In genomic region chr6:135331916-135332315, GRCm38 (mm10) we compare ENCODE assay signal across 16 mouse cellular contexts. TPM values are rescaled to one million over a fixed set of nuclear protein-coding genes. Genes with fewer than 3 reads are reported as not detected.
DNase-seq lines count a peak whose midpoint lies in the region; ATAC-seq and TF ChIP-seq lines count a peak whose summit lies in the region.
"Had no signal": no experiment of that assay in that cellular context is flagged by ENCODE, and none has a peak within 500 bp of the region (broad histone marks: within the 10 kb centered on the region; RNA-seq: fewer than 3 reads in every experiment).

No protein-coding gene starts in this region.

- no peak overlapping the region for H3K27ac ChIP-seq in midbrain, embryonic 13.5 days
- no peak overlapping the region for H3K27ac ChIP-seq in midbrain, embryonic 15.5 days
- H3K27ac ChIP-seq in stomach, postnatal 0 days (replicated peaks): peak overlapping the region; percentile 45
- no peak overlapping the region for H3K27ac ChIP-seq in midbrain, embryonic 10.5 days (replicated peaks)
- H3K27ac ChIP-seq in forebrain, embryonic 13.5 days: no peak overlapping the region
- H3K27ac ChIP-seq: macrophage had no signal

- 90% methylated on average over 4 of the region's 4 CpGs for WGBS in midbrain, embryonic 13.5 days
- 87% methylated on average over 4 of the region's 4 CpGs for WGBS in midbrain, embryonic 15.5 days
- 89% methylated on average over 4 of the region's 4 CpGs for WGBS in stomach, postnatal 0 days
- 83% methylated on average over 4 of the region's 4 CpGs for WGBS in midbrain, embryonic 10.5 days
- WGBS in forebrain, embryonic 13.5 days: 84% methylated on average over 4 of the region's 4 CpGs

- no peak overlapping the region for H3K9ac ChIP-seq in midbrain, embryonic 13.5 days (replicated peaks)
- no peak overlapping the region for H3K9ac ChIP-seq in midbrain, embryonic 15.5 days
- no peak overlapping the region for H3K9ac ChIP-seq in stomach, postnatal 0 days (ENCODE audit: low read length)
- H3K9ac ChIP-seq in forebrain, embryonic 13.5 days: no peak overlapping the region
- H3K9ac ChIP-seq: hindbrain, embryonic 14.5 days had no signal

- TF ChIP-seq CTCF in stomach, postnatal 0 days (IDR thresholded peaks at IDR 0.05; ENCODE audit: low read depth): no peak

- H3K4me3 ChIP-seq in midbrain, embryonic 13.5 days (replicated peaks): no peak overlapping the region
- no peak overlapping the region for H3K4me3 ChIP-seq in midbrain, embryonic 15.5 days
- H3K4me3 ChIP-seq in stomach, postnatal 0 days (ENCODE audit: low read depth, low read length): no peak overlapping the region
- H3K4me3 ChIP-seq in midbrain, embryonic 10.5 days: no peak overlapping the region
- H3K4me3 ChIP-seq in forebrain, embryonic 13.5 days: no peak overlapping the region
- H3K4me3 ChIP-seq: erythroblast, embryonic 14.5 days; myocyte had no signal

- H3K9me3 ChIP-seq in midbrain, embryonic 13.5 days: no peaks in the 10 kb centered on the region
- H3K9me3 ChIP-seq in midbrain, embryonic 15.5 days: no peaks in the 10 kb centered on the region
- H3K9me3 ChIP-seq in stomach, postnatal 0 days (ENCODE audit: control insufficient read depth, low read length): no peaks in the 10 kb centered on the region
- H3K9me3 ChIP-seq in midbrain, embryonic 10.5 days (replicated peaks): no peaks in the 10 kb centered on the region
- H3K9me3 ChIP-seq in forebrain, embryonic 13.5 days (replicated peaks): no peaks in the 10 kb centered on the region

- peak; percentile 40 to 51 for DNase-seq in heart, postnatal 10 days
- no peak for DNase-seq in heart, adult 8-10 months (ENCODE audit: low spot score)
- DNase-seq in layer of hippocampus, adult 8-10 months (ENCODE audit: low spot score in 2 of 2): peak; percentile 32 to 74
- no peak for DNase-seq in stomach, postnatal 0 days (ENCODE audit: low spot score)
- no peak for DNase-seq in midbrain, embryonic 10.5 days (ENCODE audit: low spot score)
- DNase-seq: cerebellum, adult 8-10 months; kidney, postnatal 14 days; liver had no signal

- peak; percentile 7; the same call in 1 of the 2 replicates for ATAC-seq in midbrain, embryonic 13.5 days
- ATAC-seq in midbrain, embryonic 15.5 days (replicated peaks): no peak
- no peak for ATAC-seq in stomach, postnatal 0 days (ENCODE audit: low FRiP score, low TSS enrichment)
- ATAC-seq in forebrain, embryonic 13.5 days: no peak

- no peaks in the 10 kb centered on the region for H3K27me3 ChIP-seq in midbrain, embryonic 13.5 days
- H3K27me3 ChIP-seq in midbrain, embryonic 15.5 days (replicated peaks): no peaks in the 10 kb centered on the region
- no peaks in the 10 kb centered on the region for H3K27me3 ChIP-seq in stomach, postnatal 0 days (ENCODE audit: control insufficient read depth, insufficient read depth, low read length)
- H3K27me3 ChIP-seq in midbrain, embryonic 10.5 days (ENCODE audit: low read depth, poor library complexity, severe bottlenecking): no peaks in the 10 kb centered on the region
- no peaks in the 10 kb centered on the region for H3K27me3 ChIP-seq in forebrain, embryonic 13.5 days

- no peak overlapping the region for H3K4me2 ChIP-seq in midbrain, embryonic 13.5 days (replicated peaks)
- H3K4me2 ChIP-seq in midbrain, embryonic 15.5 days: no peak overlapping the region
- no peak overlapping the region for H3K4me2 ChIP-seq in stomach, postnatal 0 days (replicated peaks; ENCODE audit: low read depth)
- no peak overlapping the region for H3K4me2 ChIP-seq in forebrain, embryonic 13.5 days

- H3K4me1 ChIP-seq in midbrain, embryonic 13.5 days (replicated peaks): peaks cover 17% of the 10 kb centered on the region
- peaks cover 19% of the 10 kb centered on the region for H3K4me1 ChIP-seq in midbrain, embryonic 15.5 days
- H3K4me1 ChIP-seq in stomach, postnatal 0 days (replicated peaks; ENCODE audit: control insufficient read depth, insufficient read depth): peaks cover 3% of the 10 kb centered on the region; the same call in 1 of the 2 replicates
- H3K4me1 ChIP-seq in midbrain, embryonic 10.5 days: peaks cover 22% of the 10 kb centered on the region
- peaks cover 14% of the 10 kb centered on the region for H3K4me1 ChIP-seq in forebrain, embryonic 13.5 days

- intact Hi-C loops in heart, postnatal 10 days (cut with DNase I): loop anchor here (5.0 kb wide), 1 partner anchor 35 kb away; no protein-coding TSS in a partner anchor

- no peaks in the 10 kb centered on the region for H3K36me3 ChIP-seq in midbrain, embryonic 13.5 days
- no peaks in the 10 kb centered on the region for H3K36me3 ChIP-seq in midbrain, embryonic 15.5 days (replicated peaks)
- H3K36me3 ChIP-seq in stomach, postnatal 0 days (ENCODE audit: control insufficient read depth, insufficient read depth, low read length): no peaks in the 10 kb centered on the region
- H3K36me3 ChIP-seq in midbrain, embryonic 10.5 days: no peaks in the 10 kb centered on the region
- no peaks in the 10 kb centered on the region for H3K36me3 ChIP-seq in forebrain, embryonic 13.5 days (ENCODE audit: poor library complexity, severe bottlenecking)

- TF ChIP-seq EP300 in stomach, postnatal 0 days (optimal IDR thresholded peaks at IDR 0.05): no peak

RNA-seq across cellular contexts. Expression of gene Pbp2, which starts 21.7 kb away (rescaled TPM):
- total RNA-seq in heart, postnatal 10 days (2021): not detected
- total RNA-seq in heart, adult 8-10 months (2022): not detected
- polyA plus RNA-seq in midbrain, embryonic 13.5 days (2015; fragmentation: Nextera tagmentation; extraction: Ambion mirVana): not detected in 2 replicates
- polyA plus RNA-seq in midbrain, embryonic 15.5 days (2015; fragmentation: Nextera tagmentation; extraction: Ambion mirVana): not detected in 2 replicates
- under 1 TPM in 1 of 4 experiments, not detected in 3; 0.25 TPM for total RNA-seq in layer of hippocampus, adult 8-10 months (2022)
- polyA plus RNA-seq in stomach, postnatal 0 days (2015; fragmentation: Nextera tagmentation; extraction: Ambion mirVana): 3.5 and 4.5 TPM in 2 replicates
- not detected in 2 replicates for polyA plus RNA-seq in midbrain, embryonic 10.5 days (2016; fragmentation: Nextera tagmentation; extraction: Ambion mirVana)
- not detected in 2 replicates for polyA plus RNA-seq in forebrain, embryonic 13.5 days (2015; fragmentation: Nextera tagmentation; extraction: Ambion mirVana)
- total RNA-seq: adrenal gland, postnatal 4 days had no signal
- polyA plus RNA-seq: erythroblast, embryonic 14.5 days; macrophage had no signal

RNA-seq across cellular contexts. Expression of gene Emp1, which starts 30.4 kb away (rescaled TPM):
- total RNA-seq in heart, postnatal 10 days (2021): 100 to 1,000 TPM; 192 to 206 TPM
- 10 to 100 TPM; 24.4 to 52.4 (median 41.1) TPM for total RNA-seq in heart, adult 8-10 months (2022)
- 6.7 and 9.2 TPM in 2 replicates for polyA plus RNA-seq in midbrain, embryonic 13.5 days (2015; fragmentation: Nextera tagmentation; extraction: Ambion mirVana)
- 7.3 and 7.6 TPM in 2 replicates for polyA plus RNA-seq in midbrain, embryonic 15.5 days (2015; fragmentation: Nextera tagmentation; extraction: Ambion mirVana)
- total RNA-seq in layer of hippocampus, adult 8-10 months (2022): 1 to 10 TPM; 2.1 to 3.5 (median 2.8) TPM
- polyA plus RNA-seq in stomach, postnatal 0 days (2015; fragmentation: Nextera tagmentation; extraction: Ambion mirVana): 88.1 and 105 TPM in 2 replicates
- polyA plus RNA-seq in midbrain, embryonic 10.5 days (2016; fragmentation: Nextera tagmentation; extraction: Ambion mirVana): 8.5 and 11.3 TPM in 2 replicates
- polyA plus RNA-seq in forebrain, embryonic 13.5 days (2015; fragmentation: Nextera tagmentation; extraction: Ambion mirVana): 3.9 and 5.0 TPM in 2 replicates
- polyA plus RNA-seq: erythroblast, embryonic 14.5 days had no signal

Comparison
In these comparisons a context has a peak if more than half of its experiments do, and no peak if none do; other contexts are left out.
1. DNase-seq: peak in heart, postnatal 10 days (2 of 2) and layer of hippocampus, adult 8-10 months (2 of 2); none in heart, adult 8-10 months (single experiment), stomach, postnatal 0 days (single experiment) and midbrain, embryonic 10.5 days (single experiment).